Mouse (Mus musculus) lung, postnatal 0 days (tissue): ENCODE measurements at regions not wholly inside any gene's neighbourhood (a gene's known extent, or its start where the extent isn't known, plus 50 kb on each side); places are given as distances from the start of the nearest gene placed in this dataset.

Experiments
- CTCF ChIP-seq: IDR thresholded peaks from 2 replicates; pipeline ENCODE4 v1.5.1; 2016; ENCODE audit warnings: antibody characterized with exemption, mild to moderate bottlenecking
- EP300 ChIP-seq: IDR thresholded peaks from 2 replicates; pipeline ENCODE4 v1.6.1; 2016; ENCODE audit warnings: antibody characterized with exemption, mild to moderate bottlenecking, control low read depth

GRCm38 (mm10) chr7:124557213-124557612 lies 574.5 kb downstream of the Hs3st4 start:
- TF ChIP-seq EP300 (no peak), CTCF (no peak)
